ENCODE assay signal across 16 mouse cellular contexts in genomic region chr2:26951346-26951905, GRCm38 (mm10). TPM values are rescaled to one million over a fixed set of nuclear protein-coding genes. Genes with fewer than 3 reads are reported as not detected.
"Had no signal": no experiment of that assay in that cellular context is flagged by ENCODE, and none has a peak within 500 bp of the region (broad histone marks: within the 10 kb centered on the region; RNA-seq: fewer than 3 reads in every experiment).

No protein-coding gene starts in this region.

- H3K9me3 ChIP-seq: limb, embryonic 13.5 days; midbrain, embryonic 12.5 days; neural tube, embryonic 15.5 days had no signal

- H3K27me3 ChIP-seq: limb, embryonic 13.5 days; midbrain, embryonic 12.5 days; neural tube, embryonic 15.5 days had no signal

- DNase-seq: kidney, postnatal 10 days; kidney, postnatal 4 days; left cerebral cortex, postnatal 4 days; right cerebral cortex, adult 18-20 months; right cerebral cortex, postnatal 25 days; thymus, adult 18-20 months; thymus, postnatal 14 days had no signal

- ATAC-seq: midbrain, embryonic 16.5 days had no signal

- H3K4me2 ChIP-seq: limb, embryonic 13.5 days; midbrain, embryonic 12.5 days; neural tube, embryonic 15.5 days had no signal

- H3K4me3 ChIP-seq: layer of hippocampus, adult 2 months; limb, embryonic 13.5 days; midbrain, embryonic 12.5 days; neural tube, embryonic 15.5 days had no signal

- H3K27ac ChIP-seq: layer of hippocampus, adult 2 months; limb, embryonic 13.5 days; liver, embryonic 14.5 days; midbrain, embryonic 12.5 days; neural tube, embryonic 15.5 days had no signal

- H3K4me1 ChIP-seq: limb, embryonic 13.5 days; midbrain, embryonic 12.5 days; neural tube, embryonic 15.5 days had no signal

- H3K9ac ChIP-seq: limb, embryonic 13.5 days; liver, embryonic 14.5 days; midbrain, embryonic 12.5 days; neural tube, embryonic 15.5 days had no signal

RNA-seq across cellular contexts. Expression of gene Stkld1, which starts 17.6 kb away (rescaled TPM):
- total RNA-seq: left cerebral cortex, adult 18-20 months; megakaryocyte-erythroid progenitor cell, adult 5-6 weeks had no signal
- polyA plus RNA-seq: limb, embryonic 13.5 days; midbrain, embryonic 12.5 days had no signal

RNA-seq across cellular contexts. Expression of gene Adamts13, which starts 21.8 kb away (rescaled TPM):
- total RNA-seq: left cerebral cortex, postnatal 4 days; megakaryocyte-erythroid progenitor cell, adult 5-6 weeks had no signal
- polyA plus RNA-seq: limb, embryonic 13.5 days; midbrain, embryonic 12.5 days; midbrain, embryonic 16.5 days; neural tube, embryonic 11.5 days; neural tube, embryonic 15.5 days had no signal
